Comparison of ENCODE assay signal across 7 mouse cellular contexts in genomic region chr5:50057612-50058420, GRCm38 (mm10). TPM values are rescaled to one million over a fixed set of nuclear protein-coding genes. Genes with fewer than 3 reads are reported as not detected.
DNase-seq lines count a peak whose midpoint lies in the region; ATAC-seq and TF ChIP-seq lines count a peak whose summit lies in the region.

No protein-coding gene starts in this region.

- no peaks in the 10 kb centered on the region for H3K36me3 ChIP-seq in ES-Bruce4 (ENCODE audit: control insufficient read depth, insufficient read depth, low read length, poor library complexity, severe bottlenecking)
- no peaks in the 10 kb centered on the region for H3K36me3 ChIP-seq in forebrain, embryonic 12.5 days (replicated peaks)
- H3K36me3 ChIP-seq in intestine, postnatal 0 days (ENCODE audit: control insufficient read depth, insufficient read depth) = no peaks in the 10 kb centered on the region
- no peaks in the 10 kb centered on the region for H3K36me3 ChIP-seq in midbrain, embryonic 14.5 days (ENCODE audit: control insufficient read depth, insufficient read depth, low read length)

- no peaks in the 10 kb centered on the region; the same call in 1 of the 2 replicates for H3K9me3 ChIP-seq in ES-Bruce4 (replicated peaks; ENCODE audit: control insufficient read depth, insufficient read depth, low read length, poor library complexity, severe bottlenecking)
- no peaks in the 10 kb centered on the region for H3K9me3 ChIP-seq in forebrain, embryonic 12.5 days
- H3K9me3 ChIP-seq in intestine, postnatal 0 days (ENCODE audit: control insufficient read depth) = no peaks in the 10 kb centered on the region
- H3K9me3 ChIP-seq in midbrain, embryonic 14.5 days (ENCODE audit: control insufficient read depth, low read length) = no peaks in the 10 kb centered on the region

- TF ChIP-seq EP300 in ES-Bruce4 (IDR thresholded peaks at IDR 0.05; ENCODE audit: insufficient read depth, low read depth, low read length) = no peak

- ATAC-seq in Patski = peak; percentile 37
- no peak for ATAC-seq in forebrain, embryonic 12.5 days (ENCODE audit: low FRiP score)
- no peak for ATAC-seq in intestine, postnatal 0 days
- ATAC-seq in midbrain, embryonic 14.5 days (ENCODE audit: low FRiP score, low TSS enrichment) = no peak

- H3K4me3 ChIP-seq in ES-Bruce4 (ENCODE audit: low read depth, low read length) = peak overlapping the region; percentile 88
- peak overlapping the region; percentile 89 for H3K4me3 ChIP-seq in forebrain, embryonic 12.5 days (replicated peaks)
- peak overlapping the region; percentile 91 for H3K4me3 ChIP-seq in intestine, postnatal 0 days (ENCODE audit: low read depth, low read length)
- H3K4me3 ChIP-seq in midbrain, embryonic 14.5 days (replicated peaks; ENCODE audit: low read depth, low read length) = peak overlapping the region; percentile 86

- peak overlapping the region; percentile 67 for H3K4me2 ChIP-seq in forebrain, embryonic 12.5 days
- peak overlapping the region; percentile 99 for H3K4me2 ChIP-seq in intestine, postnatal 0 days (replicated peaks; ENCODE audit: low read depth)
- peak overlapping the region; percentile 77 for H3K4me2 ChIP-seq in midbrain, embryonic 14.5 days (ENCODE audit: low read length)

- TF ChIP-seq CTCF in ES-Bruce4 (IDR thresholded peaks at IDR 0.05; ENCODE audit: low read depth, low read length) (no peak), Patski (IDR thresholded peaks at IDR 0.05) (no peak)
- peak; percentile 23; the same call in 1 of the 2 replicates for TF ChIP-seq CTCF in intestine, postnatal 0 days (IDR thresholded peaks at IDR 0.05; ENCODE audit: low read depth)

- no peak for DNase-seq in Patski (ENCODE audit: low read depth, low spot score)
- no peak for DNase-seq in midbrain, embryonic 14.5 days
- DNase-seq in cerebellum, postnatal 25 days = no peak
- DNase-seq in cerebellum, adult 9-10 months = no peak

- peaks cover 2% of the 10 kb centered on the region for H3K4me1 ChIP-seq in ES-Bruce4 (ENCODE audit: control insufficient read depth, insufficient read depth, low read length)
- H3K4me1 ChIP-seq in forebrain, embryonic 12.5 days = peaks cover 31% of the 10 kb centered on the region
- H3K4me1 ChIP-seq in intestine, postnatal 0 days (replicated peaks; ENCODE audit: control insufficient read depth, insufficient read depth, low read length) = 0 out of 2 replicates have a peak, but pooled peaks cover 2% of the 10 kb centered on the region
- H3K4me1 ChIP-seq in midbrain, embryonic 14.5 days (ENCODE audit: control insufficient read depth, insufficient read depth, low read length) = peaks cover 16% of the 10 kb centered on the region

- no peak for TF ChIP-seq POLR2A in ES-Bruce4 (IDR thresholded peaks at IDR 0.05; ENCODE audit: insufficient read depth, low read length)

- POLR2A ChIA-PET in Patski (lab: Charles Lee) = interaction anchor here (1.3 kb wide), 1 partner anchor 23 kb away, joined by 5 read pairs; no protein-coding TSS in a partner anchor

- 2% methylated on average over 26 of the region's 26 CpGs for WGBS in forebrain, embryonic 12.5 days
- WGBS in intestine, postnatal 0 days = 6% methylated on average over 26 of the region's 26 CpGs
- 1% methylated on average over 26 of the region's 26 CpGs for WGBS in midbrain, embryonic 14.5 days

- CTCF ChIA-PET in Patski (lab: Charles Lee) = interaction anchor here (0.8 to 1.1 kb wide), 2 partner anchors 22 to 81 kb away, joined by 3 read pairs; no protein-coding TSS in a partner anchor

- peak overlapping the region; percentile 90 for H3K9ac ChIP-seq in ES-Bruce4 (ENCODE audit: low read depth, poor library complexity, severe bottlenecking)
- H3K9ac ChIP-seq in forebrain, embryonic 12.5 days = peak overlapping the region; percentile 99
- H3K9ac ChIP-seq in intestine, postnatal 0 days (ENCODE audit: low read depth, low read length) = peak overlapping the region; percentile 97
- peak overlapping the region; percentile 97 for H3K9ac ChIP-seq in midbrain, embryonic 14.5 days (replicated peaks; ENCODE audit: low read length)

- in situ Hi-C loops in Patski (cut with MboI; ENCODE audit: low pct_unique_long_range_greater_than_20kb) = no loop called here

- no peaks in the 10 kb centered on the region; the same call in 1 of the 2 replicates for H3K27me3 ChIP-seq in ES-Bruce4 (ENCODE audit: control insufficient read depth, insufficient read depth, low read length, poor library complexity, severe bottlenecking)
- no peaks in the 10 kb centered on the region for H3K27me3 ChIP-seq in Patski
- no peaks in the 10 kb centered on the region for H3K27me3 ChIP-seq in forebrain, embryonic 12.5 days
- no peaks in the 10 kb centered on the region for H3K27me3 ChIP-seq in intestine, postnatal 0 days (replicated peaks; ENCODE audit: control insufficient read depth, insufficient read depth, low read length)
- H3K27me3 ChIP-seq in midbrain, embryonic 14.5 days (ENCODE audit: control insufficient read depth, insufficient read depth, low read length) = no peaks in the 10 kb centered on the region

- H3K27ac ChIP-seq in ES-Bruce4 (ENCODE audit: insufficient read depth, low read length) = no peak overlapping the region
- H3K27ac ChIP-seq in forebrain, embryonic 12.5 days = peak overlapping the region; percentile 86
- H3K27ac ChIP-seq in intestine, postnatal 0 days (ENCODE audit: low read depth, low read length) = peak overlapping the region; percentile 97
- H3K27ac ChIP-seq in midbrain, embryonic 14.5 days (replicated peaks; ENCODE audit: low read depth, low read length) = peak overlapping the region; percentile 78

RNA-seq across cellular contexts. Expression of gene Adgra3, which starts 1.0 kb away (rescaled TPM):
- polyA plus RNA-seq in ES-Bruce4 (2011; ENCODE audit: insufficient read depth, insufficient read length, low read depth, missing spikeins) = 38.3 and 43.8 TPM in 2 replicates
- polyA plus RNA-seq in Patski (2021) = 23.3 TPM
- 43.6 and 48.2 TPM in 2 replicates for polyA plus RNA-seq in forebrain, embryonic 12.5 days (2016; fragmentation: Nextera tagmentation; extraction: Ambion mirVana)
- polyA plus RNA-seq in intestine, postnatal 0 days (2015; fragmentation: Nextera tagmentation; extraction: Ambion mirVana) = 8.9 and 10.5 TPM in 2 replicates
- polyA plus RNA-seq in midbrain, embryonic 14.5 days (2014; fragmentation: Nextera tagmentation; extraction: Ambion mirVana) = 16.4 and 25.2 TPM in 2 replicates
